Mouse (Mus musculus) T-helper 17 cell (primary cell): ENCODE data around the gene Manbal.

Experiments
- in situ Hi-C, 2 experiments: fragments of 300-600 bp; cut with MboI, MseI; formaldehyde crosslinking; loops; 1 replicate in 1 of 2; 2 replicates in 1 of 2; pipeline ENCODE4 v1.15.1; 2025; ENCODE audit warnings: high pct_unique_total_duplicates in 2 of 2

The Manbal gene

DNA sequence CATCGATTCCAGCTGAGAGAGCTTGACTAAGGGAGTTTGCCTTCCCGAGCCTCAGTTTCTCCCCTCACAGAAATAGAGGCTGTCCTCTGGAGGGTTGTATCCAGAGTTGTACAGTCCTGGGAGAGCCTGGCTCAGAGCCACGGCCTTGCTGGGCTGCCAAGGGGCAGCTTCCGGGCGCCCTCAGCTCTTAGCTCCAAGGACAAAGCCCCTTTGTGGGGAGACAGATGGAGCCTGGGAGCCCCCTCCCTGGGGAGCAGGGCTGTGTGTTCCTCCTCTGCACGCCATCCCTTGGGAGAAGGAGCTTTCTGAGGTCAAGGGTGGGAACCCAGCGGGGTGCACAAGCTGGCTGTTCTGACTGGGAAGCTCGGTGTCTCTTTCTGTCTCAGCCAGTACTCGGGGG is 65.1 kb downstream of the Manbal start:
- in situ Hi-C loops = no loop called here

DNA sequence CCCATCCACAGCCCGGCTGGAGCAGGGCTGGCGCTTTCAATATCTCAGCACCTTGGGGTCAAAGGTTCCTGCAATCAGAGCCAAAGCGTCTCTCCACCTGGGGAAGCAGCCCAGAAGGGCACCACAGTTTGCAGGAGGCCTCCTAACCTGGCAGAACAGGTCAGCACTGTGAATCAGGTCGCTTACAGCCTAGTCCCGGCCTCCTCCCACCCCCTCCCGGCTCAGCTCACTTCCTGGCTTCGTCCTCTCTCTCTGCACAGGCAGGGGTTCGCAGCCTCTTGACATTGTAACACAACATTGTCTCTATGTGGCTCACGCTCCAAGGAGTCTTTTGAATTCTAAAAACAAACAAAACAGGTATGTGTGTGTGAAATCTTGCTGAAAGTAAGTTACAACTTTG is 66.6 kb downstream of the Manbal start:
- in situ Hi-C loops = no loop called here

DNA sequence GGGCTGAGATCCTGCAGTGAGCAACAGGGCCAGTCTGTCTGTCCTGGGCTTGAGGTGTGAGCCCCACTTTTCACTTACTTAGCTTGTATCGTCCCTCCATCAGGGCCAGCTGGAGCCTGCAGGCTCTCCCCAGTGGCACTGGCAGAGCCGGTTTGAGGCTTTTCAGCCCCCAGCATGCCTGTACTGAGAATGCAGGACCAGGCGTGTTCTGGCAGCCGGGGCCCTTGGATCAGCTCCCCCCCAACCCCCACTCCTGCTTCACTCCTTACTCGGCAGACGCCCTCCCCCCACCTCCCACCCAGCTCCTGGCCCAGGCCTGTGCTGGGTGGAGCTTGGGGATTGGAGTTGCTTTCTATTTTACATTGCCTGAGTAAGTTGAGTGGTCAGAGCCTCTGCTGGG is 67.1 kb downstream of the Manbal start:
- in situ Hi-C loops = no loop called here

DNA sequence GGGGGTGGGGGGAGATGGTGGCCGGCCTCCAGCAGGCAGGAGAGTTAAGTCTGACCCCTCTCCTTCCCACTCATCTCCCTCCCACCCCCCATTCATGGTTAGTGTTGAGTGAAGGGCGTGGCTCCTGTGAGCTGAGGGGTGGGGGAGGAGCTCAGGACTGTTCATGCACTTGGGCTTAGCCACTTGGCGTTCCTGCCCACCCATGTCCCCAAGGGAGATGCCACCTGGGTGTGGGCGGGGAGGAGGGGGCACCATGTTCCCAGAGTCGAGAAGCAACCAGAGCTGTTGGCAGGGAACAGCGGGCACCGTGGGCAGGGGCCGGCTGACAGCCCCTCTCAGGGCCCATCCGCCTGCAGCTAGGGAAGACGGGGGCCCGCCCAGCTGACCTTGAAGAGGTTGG is 69.1 kb downstream of the Manbal start:
- in situ Hi-C loops = no loop called here

DNA sequence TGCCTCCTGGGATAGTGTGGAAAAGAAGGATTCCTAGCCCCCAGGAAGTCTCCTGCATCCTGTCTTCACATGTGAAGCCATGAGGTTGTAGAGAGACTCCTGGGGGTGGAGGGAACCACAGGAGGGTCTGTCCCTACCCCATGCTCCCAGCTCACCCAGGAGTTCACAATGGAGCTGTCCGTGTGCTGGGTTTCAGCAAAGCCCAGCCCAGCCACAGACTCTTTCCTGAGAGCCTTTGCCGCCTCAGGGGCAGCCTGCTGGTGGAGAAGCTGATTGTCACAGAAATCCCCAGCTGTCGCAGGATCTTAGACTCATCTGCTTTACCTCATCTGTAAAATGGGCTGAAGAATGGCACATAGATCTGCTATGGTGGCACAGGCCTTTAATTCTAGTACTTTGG is 69.7 kb downstream of the Manbal start:
- in situ Hi-C loops = no loop called here

DNA sequence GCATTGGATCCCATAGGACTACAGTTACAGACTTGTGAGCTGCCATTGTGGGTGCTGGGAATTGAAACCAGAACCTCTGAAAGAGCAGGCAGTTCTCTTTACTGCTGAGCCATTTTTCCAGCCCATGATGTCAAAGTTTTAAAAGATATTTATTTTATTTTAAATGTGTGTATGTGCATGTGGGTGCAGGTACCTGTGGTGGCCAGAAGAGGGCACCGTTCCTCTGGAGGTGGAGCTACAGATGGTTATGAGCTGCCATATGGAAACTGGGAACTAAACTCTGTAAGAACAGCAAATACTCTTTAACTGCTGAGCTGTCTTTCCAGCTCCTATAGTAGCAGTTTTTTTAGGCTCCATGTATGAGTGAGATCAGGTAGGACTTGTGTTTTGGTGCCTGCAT is 74.0 kb downstream of the Manbal start:
- in situ Hi-C loops = no loop called here
